Mouse (Mus musculus) thymus, postnatal 10 days (tissue): ENCODE measurements around the gene Lzts2.
"Not testable (repeated sequence)": the region's sequence is repeated elsewhere in the genome, so short reads cannot be mapped to it uniquely, and the experiment has no call there.

ENCODE experiments used
- DNase-seq, 2 experiments: peaks; one replicate each; pipeline ENCODE4 v3.0.0; 2021; ENCODE audit warnings: low spot score in 2 of 2

Gene Lzts2

GRCm38 (mm10) chr19:45025937-45026568, 11.8 kb downstream of the Lzts2 start:
- no peak for DNase-seq

- no peak for DNase-seq
Observed at GRCm38 (mm10) chr19:45026958-45027670, 12.9 kb downstream of the Lzts2 start.

- DNase-seq, result no peak
Observed at GRCm38 (mm10) chr19:45027848-45028247, 13.6 kb downstream of the Lzts2 start.

- DNase-seq, result no peak
Observed at GRCm38 (mm10) chr19:45028746-45029145, 14.5 kb downstream of the Lzts2 start.

- no peak for DNase-seq
Observed at GRCm38 (mm10) chr19:45029571-45029970, 15.4 kb downstream of the Lzts2 start.

GRCm38 (mm10) chr19:45030111-45030510, 15.9 kb downstream of the Lzts2 start:
- DNase-seq, result peak in 1 of 2 experiments; percentile 62

- DNase-seq, result peak in 1 of 2 experiments; percentile 71
Observed at GRCm38 (mm10) chr19:45030746-45031693, 16.8 kb downstream of the Lzts2 start.

GRCm38 (mm10) chr19:45031780-45032179, 17.6 kb downstream of the Lzts2 start:
- peak in 1 of 2 experiments; percentile 76 for DNase-seq

- DNase-seq, result no peak
Observed at GRCm38 (mm10) chr19:45032570-45033332, 18.5 kb downstream of the Lzts2 start.

GRCm38 (mm10) chr19:45036867-45037266, 22.7 kb downstream of the Lzts2 start:
- DNase-seq, result peak in 1 of 2 experiments; percentile 67

- DNase-seq, result not testable (repeated sequence)
Observed at GRCm38 (mm10) chr19:45038198-45038597, 24.0 kb downstream of the Lzts2 start.

- no peak for DNase-seq
Observed at GRCm38 (mm10) chr19:45040214-45040613, 26.0 kb downstream of the Lzts2 start.

GRCm38 (mm10) chr19:45044389-45044927, 30.2 kb downstream of the Lzts2 start:
- DNase-seq, result no peak

GRCm38 (mm10) chr19:45045236-45045635, 31.0 kb downstream of the Lzts2 start:
- no peak for DNase-seq

- DNase-seq, result no peak
Observed at GRCm38 (mm10) chr19:45045651-45046050, 31.4 kb downstream of the Lzts2 start, which contains the start of gene Pdzd7. Pdzd7 (minus strand) TSS chr19:45045717.

- DNase-seq, result peak; percentile 69 to 70
Observed at GRCm38 (mm10) chr19:45046523-45047321, 32.5 kb downstream of the Lzts2 start.

- peak; percentile 73 to 77 for DNase-seq
Observed at GRCm38 (mm10) chr19:45047417-45047934, 33.3 kb downstream of the Lzts2 start, which contains the start of gene Sfxn3. Sfxn3 (plus strand) TSS chr19:45047503.

- DNase-seq, result peak; percentile 34 to 48
Observed at GRCm38 (mm10) chr19:45047935-45048643, 33.9 kb downstream of the Lzts2 start.
